Mouse (Mus musculus): ENCODE results near the gene Chst11. TPM values are rescaled to one million over a fixed set of nuclear protein-coding genes. Genes with fewer than 3 reads are reported as not detected.

Gene Chst11
- total and polyA plus RNA-seq, 3 experiments: 3.1 to 10.6 TPM; not detected in 1

- H3K27ac ChIP-seq (ENCODE audit: control insufficient read depth, low read depth, low read length): no peak overlapping the region
- H3K79me2 ChIP-seq (ENCODE audit: control insufficient read depth, insufficient read depth, low read length, poor library complexity): no peaks in the 10 kb centered on the region
- H3K9ac ChIP-seq (ENCODE audit: control insufficient read depth, low read depth, low read length, poor library complexity, severe bottlenecking): no peak overlapping the region
- no peaks in the 10 kb centered on the region for H3K27me3 ChIP-seq (ENCODE audit: control insufficient read depth in 1 of 2, insufficient read depth in 2 of 2, low read length in 2 of 2)
- no peaks in the 10 kb centered on the region for H3K9me3 ChIP-seq (replicated peaks; ENCODE audit: insufficient read depth, low read length)
- H3K36me3 ChIP-seq (ENCODE audit: control insufficient read depth in 1 of 2, insufficient read depth in 2 of 2, low read length in 2 of 2): 0 out of 4 replicates have a peak, but pooled peaks cover 0 to 2% of the 10 kb centered on the region in 2 experiments
- DNase-seq (ENCODE audit: low read depth, low spot score): no peak
- TF ChIP-seq USF2 (IDR thresholded peaks at IDR 0.05; ENCODE audit: borderline replicate concordance in 1 of 2, insufficient read depth in 1 of 2, low read depth in 1 of 2, low read length in 2 of 2) (no peak), MAZ (IDR thresholded peaks at IDR 0.05; ENCODE audit: low read depth, low read length) (no peak), SIN3A (IDR thresholded peaks at IDR 0.05; ENCODE audit: low read length) (no peak), ZMIZ1 (IDR thresholded peaks at IDR 0.05; ENCODE audit: low read depth, low read length) (no peak), RCOR1 (IDR thresholded peaks at IDR 0.05; ENCODE audit: low read depth, low read length) (no peak), POLR2A (IDR thresholded peaks at IDR 0.05; ENCODE audit: control insufficient read depth in 1 of 2, insufficient read depth in 1 of 2, low read depth in 1 of 2, low read length in 2 of 2, poor library complexity in 1 of 2) (no peak), CHD2 (IDR thresholded peaks at IDR 0.05; ENCODE audit: low read length) (no peak), CHD1 (IDR thresholded peaks at IDR 0.05; ENCODE audit: low read depth, low read length) (no peak), HCFC1 (IDR thresholded peaks at IDR 0.05; ENCODE audit: low read depth, low read length) (no peak), CTCF (IDR thresholded peaks at IDR 0.05 in 2 of 3, conservative IDR thresholded peaks at IDR 0.05 in 1 of 3; ENCODE audit: control insufficient read depth in 1 of 3, insufficient read depth in 1 of 3, low read depth in 2 of 3, low read length in 3 of 3, poor library complexity in 1 of 3, severe bottlenecking in 1 of 3) (no peak), MXI1 (IDR thresholded peaks at IDR 0.05; ENCODE audit: low read depth, low read length) (no peak)
- no peak overlapping the region for H3K4me3 ChIP-seq (ENCODE audit: control insufficient read depth in 1 of 2, insufficient read depth in 1 of 2, low read depth in 2 of 2, low read length in 2 of 2)
- H3K4me1 ChIP-seq (ENCODE audit: control insufficient read depth in 1 of 2, insufficient read depth in 2 of 2, low read length in 2 of 2): no peaks in the 10 kb centered on the region
Observed at GRCm38 (mm10) chr10:83030103-83030661, 44.9 kb downstream of the Chst11 start.

- H3K27ac ChIP-seq (ENCODE audit: control insufficient read depth, low read depth, low read length): no peak overlapping the region
- peaks cover 0 to 5% of the 10 kb centered on the region in 2 experiments; a peak in 1 of 4 replicates for H3K36me3 ChIP-seq (ENCODE audit: control insufficient read depth in 1 of 2, insufficient read depth in 2 of 2, low read length in 2 of 2)
- H3K9me3 ChIP-seq (replicated peaks; ENCODE audit: insufficient read depth, low read length): no peaks in the 10 kb centered on the region
- no peaks in the 10 kb centered on the region for H3K79me2 ChIP-seq (ENCODE audit: control insufficient read depth, insufficient read depth, low read length, poor library complexity)
- H3K4me3 ChIP-seq (ENCODE audit: control insufficient read depth in 1 of 2, insufficient read depth in 1 of 2, low read depth in 2 of 2, low read length in 2 of 2): no peak overlapping the region
- H3K9ac ChIP-seq (ENCODE audit: control insufficient read depth, low read depth, low read length, poor library complexity, severe bottlenecking): no peak overlapping the region
- H3K27me3 ChIP-seq (ENCODE audit: control insufficient read depth in 1 of 2, insufficient read depth in 2 of 2, low read length in 2 of 2): no peaks in the 10 kb centered on the region
- H3K4me1 ChIP-seq (ENCODE audit: control insufficient read depth in 1 of 2, insufficient read depth in 2 of 2, low read length in 2 of 2): peaks cover 0 to under 1% of the 10 kb centered on the region in 2 experiments; a peak in 1 of 4 replicates
- DNase-seq (ENCODE audit: low read depth, low spot score): no peak
- TF ChIP-seq UBTF (IDR thresholded peaks at IDR 0.05; ENCODE audit: borderline replicate concordance, insufficient read depth, low read depth, low read length) (no peak), NELFE (IDR thresholded peaks at IDR 0.05; ENCODE audit: low read depth, low read length) (no peak), GABPA (IDR thresholded peaks at IDR 0.05; ENCODE audit: low read depth, low read length) (no peak), ZMIZ1 (IDR thresholded peaks at IDR 0.05; ENCODE audit: low read depth, low read length) (no peak), POLR2A (IDR thresholded peaks at IDR 0.05; ENCODE audit: control insufficient read depth in 1 of 2, insufficient read depth in 1 of 2, low read depth in 1 of 2, low read length in 2 of 2, poor library complexity in 1 of 2) (no peak), ZC3H11A (IDR thresholded peaks at IDR 0.05; ENCODE audit: low read depth, low read length) (no peak), CHD1 (IDR thresholded peaks at IDR 0.05; ENCODE audit: low read depth, low read length) (no peak), CHD2 (IDR thresholded peaks at IDR 0.05; ENCODE audit: low read length) (no peak), MAX (IDR thresholded peaks at IDR 0.05; ENCODE audit: low read length) (no peak), ELF1 (IDR thresholded peaks at IDR 0.05; ENCODE audit: low read depth, low read length) (no peak), NRF1 (IDR thresholded peaks at IDR 0.05; ENCODE audit: insufficient read depth, low read depth, low read length, poor library complexity, severe bottlenecking) (no peak), SIN3A (IDR thresholded peaks at IDR 0.05; ENCODE audit: low read length) (no peak), MYC (IDR thresholded peaks at IDR 0.05; ENCODE audit: low read depth, low read length) (no peak), TBP (IDR thresholded peaks at IDR 0.05; ENCODE audit: low read depth, low read length) (no peak), MYB (IDR thresholded peaks at IDR 0.05; ENCODE audit: low read depth, low read length) (no peak), USF1 (IDR thresholded peaks at IDR 0.05; ENCODE audit: low read depth, low read length) (no peak), JUND (IDR thresholded peaks at IDR 0.05; ENCODE audit: low read depth, low read length) (no peak)
Observed at GRCm38 (mm10) chr10:83030928-83031327, 45.6 kb downstream of the Chst11 start.
